Mouse (Mus musculus) yolk sac, embryonic 10.5 days (tissue): ENCODE results near the gene Gm21783.
"Not testable (repeated sequence)": the region's sequence is repeated elsewhere in the genome, so short reads cannot be mapped to it uniquely, and the experiment has no call there.

Experiments used
- DNase-seq: peaks from one replicate; pipeline ENCODE4 v3.0.0-alpha.2; 2017; ENCODE audit warnings: low spot score

Gm21783 gene

DNA sequence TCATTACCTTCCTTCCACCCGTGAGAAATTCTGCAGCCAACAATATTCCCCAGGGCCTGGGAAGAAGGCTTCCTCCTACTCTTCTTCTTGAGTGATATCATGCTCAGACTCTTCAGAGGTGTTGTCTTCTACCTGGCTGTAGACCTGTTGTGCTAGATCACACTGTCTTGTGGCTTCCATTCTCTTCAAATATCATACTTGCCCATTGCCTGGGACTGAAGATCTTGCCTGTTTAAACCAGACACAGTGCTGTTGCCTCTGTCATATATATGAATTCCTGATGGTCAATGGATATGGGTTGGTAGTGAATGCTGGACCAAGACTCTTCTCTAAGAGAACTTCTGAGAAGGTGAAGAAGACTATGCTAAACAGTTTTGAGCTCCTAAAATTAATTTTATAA is at the start of gene Gm21783:
Gene Gm21783, minus strand, starts transcription at position 101 of the 400 bp plus-strand sequence.
- not testable (repeated sequence) for DNase-seq
